Mouse (Mus musculus) small intestine, adult 10 weeks (tissue): Measurements from ENCODE around the gene Gpn3. TPM values are rescaled to one million over a fixed set of nuclear protein-coding genes. Genes with fewer than 3 reads are reported as not detected.

Source experiments
- polyA plus RNA-seq: library from polyadenylated mRNA; stranded (reverse); fragments of 350-450 nt; fragmentation: Illumina TruSeq; extraction: RNeasy Lipid Tissue Mini Kit (QIAGEN cat#74804); gene quantifications from one replicate; pipeline ENCODE4 v1.2.3, GENCODE M21; 2014; ENCODE audit warnings: low replicate concordance

Gpn3 gene
- polyA plus RNA-seq, result 23.1 TPM

GRCm38 (mm10) chr5:122371591-122372191 is at the start of gene Gpn3:
Gene Gpn3 (plus strand): TSS chr5:122371876.

GRCm38 (mm10) chr5:122353807-122354491 is 17.7 kb upstream of the Gpn3 start, which contains the start of the genes Rad9b and Vps29:
Gene Rad9b (minus strand): TSS chr5:122354233.
Gene Vps29 (plus strand): TSS chr5:122354369.

GRCm38 (mm10) chr5:122372192-122372769 is 605 bp downstream of the Gpn3 start, which contains the start of gene Fam216a:
Gene Fam216a (minus strand): TSS chr5:122372364.

GRCm38 (mm10) chr5:122391786-122392180 is 20.1 kb downstream of the Gpn3 start, which contains the start of gene Arpc3:
Gene Arpc3 (plus strand): TSS chr5:122391878.

GRCm38 (mm10) chr5:122421271-122422068 is 49.8 kb downstream of the Gpn3 start, which contains the start of gene Anapc7:
Gene Anapc7 (plus strand): TSS chr5:122421693.

Other genes starting within 250 kb of the Gpn3 start
- not detected for gene Ccdc63, start 231.1 kb upstream of the Gpn3 start, polyA plus RNA-seq
- 455 TPM for gene Ppp1cc, start 213.6 kb upstream of the Gpn3 start, polyA plus RNA-seq
- 0.37 TPM for gene Hvcn1, start 165.1 kb upstream of the Gpn3 start, polyA plus RNA-seq
- 1.0 TPM for gene Tctn1, start 107.4 kb upstream of the Gpn3 start, polyA plus RNA-seq
- 41.8 TPM for gene Pptc7, start 87.5 kb upstream of the Gpn3 start, polyA plus RNA-seq
- gene Rad9b, start 17.6 kb upstream of the Gpn3 start, polyA plus RNA-seq, result 3.9 TPM
- gene Vps29, start 17.5 kb upstream of the Gpn3 start, polyA plus RNA-seq, result 147 TPM
- 1.4 TPM for gene Fam216a, start 488 bp downstream of the Gpn3 start, polyA plus RNA-seq
- 217 TPM for gene Arpc3, start 20.0 kb downstream of the Gpn3 start, polyA plus RNA-seq
- 2.6 TPM for gene Anapc7, start 49.8 kb downstream of the Gpn3 start, polyA plus RNA-seq
- 128 TPM for gene Atp2a2, start 130.3 kb downstream of the Gpn3 start, polyA plus RNA-seq
- 4.4 TPM for gene Ift81, start 242.6 kb downstream of the Gpn3 start, polyA plus RNA-seq